Mouse (Mus musculus): ENCODE results near the gene Gm3005. TPM values are rescaled to one million over a fixed set of nuclear protein-coding genes. Genes with fewer than 3 reads are reported as not detected.
"Not testable (repeated sequence)": the region's sequence is repeated elsewhere in the genome, so short reads cannot be mapped to it uniquely, and the experiment has no call there.

Gm3005 gene
- polyA plus RNA-seq (2014; fragmentation: Nextera tagmentation; extraction: Ambion mirVana): 7.8 and 7.9 TPM in 2 replicates

GRCm38 (mm10) chr14:3427803-3428202 lies at the start of gene Gm3005:
TSS of gene Gm3005 (plus strand) at chr14:3428103.
- ATAC-seq: not testable (repeated sequence)
- WGBS: no CpG with 5 or more reads among the region's 2 CpGs

DNA sequence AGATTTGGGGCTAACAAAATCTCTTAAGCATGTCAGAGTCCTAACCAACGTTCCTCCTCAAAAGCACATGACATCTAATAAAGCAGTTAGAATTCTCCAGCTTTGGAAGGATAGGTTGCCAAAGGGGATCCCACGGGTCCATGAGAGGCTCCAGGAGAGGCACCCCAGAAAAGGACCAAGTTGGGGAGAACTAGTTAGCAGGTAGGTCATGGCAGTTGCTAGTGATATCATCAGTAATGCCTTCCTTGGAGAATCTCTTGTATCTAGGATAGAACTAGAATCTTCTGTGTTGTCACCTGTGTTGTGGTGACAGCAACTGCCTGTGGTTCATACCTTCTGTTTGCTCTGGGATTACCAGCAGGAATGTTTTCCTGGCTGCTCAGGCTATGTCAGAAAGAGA lies 33.1 kb upstream of the Gm3005 start, which contains the start of gene Gm10413:
TSS of gene Gm10413 (plus strand) at position 301 of the 400 bp plus-strand sequence.
- not testable (repeated sequence) for ATAC-seq; H3K9me3 ChIP-seq (replicated peaks; ENCODE audit: control insufficient read depth, low read length); H3K4me3 ChIP-seq (ENCODE audit: low read depth, low read length); H3K4me1 ChIP-seq (ENCODE audit: control insufficient read depth, insufficient read depth, low read length); H3K27me3 ChIP-seq (replicated peaks; ENCODE audit: control insufficient read depth, insufficient read depth, low read length); H3K27ac ChIP-seq (ENCODE audit: low read depth, low read length); H3K9ac ChIP-seq (ENCODE audit: low read length); H3K4me2 ChIP-seq (ENCODE audit: low read length); DNase-seq (ENCODE audit: low spot score); H3K36me3 ChIP-seq (ENCODE audit: control insufficient read depth, insufficient read depth, low read length)
- WGBS: no CpG with 5 or more reads among the region's 2 CpGs

More at GRCm38 (mm10) chr14:3427803-3428202, at the start of gene Gm3005:
- not testable (repeated sequence) for H3K36me3 ChIP-seq (ENCODE audit: control insufficient read depth, insufficient read depth, low read length); H3K9ac ChIP-seq (ENCODE audit: low read length); H3K4me1 ChIP-seq (ENCODE audit: control insufficient read depth, insufficient read depth, low read length); DNase-seq (ENCODE audit: low spot score); H3K4me3 ChIP-seq (ENCODE audit: low read depth, low read length); H3K27me3 ChIP-seq (replicated peaks; ENCODE audit: control insufficient read depth, insufficient read depth, low read length); H3K27ac ChIP-seq (ENCODE audit: low read depth, low read length); H3K4me2 ChIP-seq (ENCODE audit: low read length); H3K9me3 ChIP-seq (replicated peaks; ENCODE audit: control insufficient read depth, low read length)

DNA sequence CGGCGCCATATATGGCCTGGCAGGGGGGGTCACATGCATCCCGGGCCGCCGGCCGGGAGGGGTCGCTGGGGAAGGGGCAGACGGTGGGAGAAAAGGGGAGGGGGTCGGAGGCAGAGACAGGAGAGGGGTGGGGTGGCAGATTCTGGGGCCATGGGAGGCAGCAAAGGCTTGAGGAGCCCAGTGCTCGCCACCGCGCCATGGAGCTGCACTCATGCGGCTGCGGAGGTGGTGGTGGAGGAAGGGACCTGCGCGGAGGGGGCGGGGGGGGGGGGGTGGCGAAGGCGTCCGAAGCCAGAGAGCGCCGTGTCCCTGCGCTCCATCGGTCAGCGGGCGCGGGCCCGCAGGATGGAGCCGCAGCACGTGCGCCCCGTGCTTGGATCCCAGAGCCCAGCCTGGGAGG lies 15.6 kb upstream of the Gm3005 start, which contains the start of gene Gm10409:
TSS of gene Gm10409 (plus strand) at position 301 of the 400 bp plus-strand sequence.
- not testable (repeated sequence) for DNase-seq (ENCODE audit: low spot score); H3K9me3 ChIP-seq (replicated peaks; ENCODE audit: control insufficient read depth, low read length); ATAC-seq; H3K4me1 ChIP-seq (ENCODE audit: control insufficient read depth, insufficient read depth, low read length); H3K4me3 ChIP-seq (ENCODE audit: low read depth, low read length); H3K27ac ChIP-seq (ENCODE audit: low read depth, low read length); H3K9ac ChIP-seq (ENCODE audit: low read length); H3K36me3 ChIP-seq (ENCODE audit: control insufficient read depth, insufficient read depth, low read length); H3K27me3 ChIP-seq (replicated peaks; ENCODE audit: control insufficient read depth, insufficient read depth, low read length); H3K4me2 ChIP-seq (ENCODE audit: low read length)
- no CpG with 5 or more reads among the region's 32 CpGs for WGBS

DNA sequence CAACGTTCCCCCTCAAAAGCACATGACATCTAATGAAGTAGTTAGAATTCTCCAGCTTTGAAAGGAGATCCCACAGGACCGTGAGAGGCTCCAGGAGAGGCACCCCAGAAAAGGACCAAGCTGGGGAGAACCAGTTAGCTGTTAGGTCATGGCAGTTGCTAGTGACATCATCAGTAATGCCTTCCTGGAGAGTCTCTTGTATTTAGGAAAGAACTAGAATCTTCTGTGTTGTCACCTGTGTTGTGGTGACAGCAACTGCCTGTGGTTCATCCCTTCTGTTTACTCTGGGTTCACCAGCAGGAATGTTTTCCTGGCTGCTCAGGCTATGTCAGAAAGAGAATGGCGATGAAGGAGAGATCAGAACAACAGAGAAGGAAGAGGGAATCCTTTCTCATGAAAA lies 21.2 kb downstream of the Gm3005 start, which contains the start of gene Gm10408:
TSS of gene Gm10408 (plus strand) at position 301 of the 400 bp plus-strand sequence.
- DNase-seq (ENCODE audit: low spot score); H3K9ac ChIP-seq (ENCODE audit: low read length); H3K4me2 ChIP-seq (ENCODE audit: low read length); H3K27me3 ChIP-seq (replicated peaks; ENCODE audit: control insufficient read depth, insufficient read depth, low read length); H3K36me3 ChIP-seq (ENCODE audit: control insufficient read depth, insufficient read depth, low read length); H3K27ac ChIP-seq (ENCODE audit: low read depth, low read length); ATAC-seq; H3K4me3 ChIP-seq (ENCODE audit: low read depth, low read length); H3K9me3 ChIP-seq (replicated peaks; ENCODE audit: control insufficient read depth, low read length); H3K4me1 ChIP-seq (ENCODE audit: control insufficient read depth, insufficient read depth, low read length): not testable (repeated sequence)
- WGBS: no CpG with 5 or more reads among the region's 3 CpGs

DNA sequence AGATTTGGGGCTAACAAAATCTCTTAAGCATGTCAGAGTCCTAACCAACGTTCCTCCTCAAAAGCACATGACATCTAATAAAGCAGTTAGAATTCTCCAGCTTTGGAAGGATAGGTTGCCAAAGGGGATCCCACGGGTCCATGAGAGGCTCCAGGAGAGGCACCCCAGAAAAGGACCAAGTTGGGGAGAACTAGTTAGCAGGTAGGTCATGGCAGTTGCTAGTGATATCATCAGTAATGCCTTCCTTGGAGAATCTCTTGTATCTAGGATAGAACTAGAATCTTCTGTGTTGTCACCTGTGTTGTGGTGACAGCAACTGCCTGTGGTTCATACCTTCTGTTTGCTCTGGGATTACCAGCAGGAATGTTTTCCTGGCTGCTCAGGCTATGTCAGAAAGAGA lies 206.3 kb downstream of the Gm3005 start, which contains the start of gene Gm3012:
TSS of gene Gm3012 (plus strand) at position 301 of the 400 bp plus-strand sequence.
- H3K27me3 ChIP-seq (replicated peaks; ENCODE audit: control insufficient read depth, insufficient read depth, low read length); ATAC-seq; H3K9ac ChIP-seq (ENCODE audit: low read length); H3K27ac ChIP-seq (ENCODE audit: low read depth, low read length); H3K4me2 ChIP-seq (ENCODE audit: low read length); H3K9me3 ChIP-seq (replicated peaks; ENCODE audit: control insufficient read depth, low read length); H3K36me3 ChIP-seq (ENCODE audit: control insufficient read depth, insufficient read depth, low read length); H3K4me3 ChIP-seq (ENCODE audit: low read depth, low read length); H3K4me1 ChIP-seq (ENCODE audit: control insufficient read depth, insufficient read depth, low read length); DNase-seq (ENCODE audit: low spot score): not testable (repeated sequence)
- WGBS: no CpG with 5 or more reads among the region's 2 CpGs

Other genes with a start within 250 kb of the Gm3005 start
- not detected in 2 replicates for gene Gm5795, start 239.8 kb upstream of the Gm3005 start, polyA plus RNA-seq (2014; fragmentation: Nextera tagmentation; extraction: Ambion mirVana)
- 12.8 and 14.3 TPM in 2 replicates for gene D830030K20Rik, start 219.6 kb upstream of the Gm3005 start, polyA plus RNA-seq (2014; fragmentation: Nextera tagmentation; extraction: Ambion mirVana)
- gene Gm2956, start 95.5 kb upstream of the Gm3005 start, polyA plus RNA-seq (2014; fragmentation: Nextera tagmentation; extraction: Ambion mirVana): not detected in 2 replicates
- not detected in 2 replicates for gene Gm10413, start 33.0 kb upstream of the Gm3005 start, polyA plus RNA-seq (2014; fragmentation: Nextera tagmentation; extraction: Ambion mirVana)
- gene Gm10409, start 15.5 kb upstream of the Gm3005 start, polyA plus RNA-seq (2014; fragmentation: Nextera tagmentation; extraction: Ambion mirVana): 10.9 and 11.7 TPM in 2 replicates
- 0.17 TPM in 1 of 2 replicates, not detected in the other for gene Gm10408, start 21.3 kb downstream of the Gm3005 start, polyA plus RNA-seq (2014; fragmentation: Nextera tagmentation; extraction: Ambion mirVana)
- not detected in 2 replicates for gene Gm3012, start 206.4 kb downstream of the Gm3005 start, polyA plus RNA-seq (2014; fragmentation: Nextera tagmentation; extraction: Ambion mirVana)
- gene Gm3020, start 223.9 kb downstream of the Gm3005 start, polyA plus RNA-seq (2014; fragmentation: Nextera tagmentation; extraction: Ambion mirVana): 10.9 and 11.7 TPM in 2 replicates